In the genomic region with DNA sequence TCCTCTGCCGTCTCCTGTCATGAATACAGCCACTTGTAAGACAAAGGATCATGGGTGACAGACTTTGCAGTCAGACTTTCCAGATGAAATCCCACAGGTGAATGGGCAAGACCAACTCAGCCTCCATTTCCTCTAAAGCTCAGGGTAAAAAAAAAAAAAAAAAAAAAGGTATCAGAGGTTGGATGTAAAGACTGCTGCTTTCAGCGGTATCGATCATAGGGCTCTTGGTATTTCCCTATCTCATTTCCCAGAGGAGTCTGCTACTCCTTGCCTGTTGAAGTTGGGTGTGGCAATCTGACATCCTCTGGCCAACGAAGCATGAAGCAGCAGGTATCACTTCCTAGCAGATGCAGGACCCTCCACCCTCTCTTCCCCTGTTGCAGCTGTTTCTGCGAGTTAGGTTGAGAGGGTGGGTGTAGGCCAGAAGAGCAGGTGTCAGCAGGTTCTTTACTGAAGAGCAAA, we compare ENCODE assay signal across 21 mouse cellular contexts. TPM values are rescaled to one million over a fixed set of nuclear protein-coding genes. Genes with fewer than 3 reads are reported as not detected.
A peak's percentile ranks its signal among the peaks of the same experiment; 100 is the strongest.
DNase-seq lines count a peak whose midpoint lies in the region; ATAC-seq and TF ChIP-seq lines count a peak whose summit lies in the region.
"Had no signal": no experiment of that assay in that cellular context is flagged by ENCODE, and none has a peak within 500 bp of the region (broad histone marks: within the 10 kb centered on the region; RNA-seq: fewer than 3 reads in every experiment).

No protein-coding gene starts in this region.

- TF ChIP-seq EP300 in liver, postnatal 0 days (IDR thresholded peaks at IDR 0.05; ENCODE audit: low read depth): no peak

- no peaks in the 10 kb centered on the region for H3K36me3 ChIP-seq in megakaryocyte, embryonic 14.5 days (replicated peaks; ENCODE audit: low read length)
- H3K36me3 ChIP-seq in ES-E14 (ENCODE audit: control insufficient read depth, insufficient read depth, low read length, poor library complexity, severe bottlenecking): no peaks in the 10 kb centered on the region
- H3K36me3 ChIP-seq in liver, postnatal 0 days (replicated peaks; ENCODE audit: insufficient read depth, low read length): no peaks in the 10 kb centered on the region
- H3K36me3 ChIP-seq: embryonic facial prominence, embryonic 10.5 days; heart, embryonic 12.5 days; hindbrain, embryonic 10.5 days; intestine, embryonic 15.5 days; liver, embryonic 15.5 days; midbrain, embryonic 13.5 days; neural tube, embryonic 12.5 days had no signal

- no peak overlapping the region for H3K27ac ChIP-seq in ES-E14 (ENCODE audit: insufficient read depth, low read depth, low read length, poor library complexity, severe bottlenecking)
- peak overlapping the region; percentile 91 for H3K27ac ChIP-seq in liver, postnatal 0 days (ENCODE audit: low read depth)
- H3K27ac ChIP-seq: hindbrain, embryonic 10.5 days; layer of hippocampus, adult 2 months; midbrain, embryonic 13.5 days; neural tube, embryonic 12.5 days had no signal

- peaks cover 68% of the 10 kb centered on the region for H3K4me1 ChIP-seq in megakaryocyte, embryonic 14.5 days
- H3K4me1 ChIP-seq in ES-E14 (ENCODE audit: control insufficient read depth in 2 of 2, insufficient read depth in 2 of 2, low read length in 2 of 2, poor library complexity in 1 of 2): peaks cover 2 to 20% of the 10 kb centered on the region in 2 experiments; a peak in 2 of 4 replicates
- peaks cover 42% of the 10 kb centered on the region for H3K4me1 ChIP-seq in liver, postnatal 0 days (ENCODE audit: insufficient read depth)

- H3K4me2 ChIP-seq in liver, postnatal 0 days (ENCODE audit: low read depth, low read length): no peak overlapping the region
- H3K4me2 ChIP-seq: heart, embryonic 12.5 days; intestine, embryonic 15.5 days; liver, embryonic 15.5 days; midbrain, embryonic 13.5 days; neural tube, embryonic 12.5 days had no signal

- 40% methylated on average over 5 of the region's 5 CpGs for WGBS in liver, postnatal 0 days (ENCODE audit: insufficient replicate concordance)

- no peak for TF ChIP-seq CTCF in liver, postnatal 0 days (IDR thresholded peaks at IDR 0.05; ENCODE audit: low read depth)

- peaks cover 3% of the 10 kb centered on the region for H3K27me3 ChIP-seq in megakaryocyte, embryonic 14.5 days (replicated peaks)
- H3K27me3 ChIP-seq in liver, postnatal 0 days (ENCODE audit: insufficient read depth, low read length): no peaks in the 10 kb centered on the region
- H3K27me3 ChIP-seq: intestine, embryonic 15.5 days; liver, embryonic 15.5 days had no signal

- H3K9ac ChIP-seq in ES-E14 (ENCODE audit: insufficient read depth, low read depth, low read length, poor library complexity, severe bottlenecking): no peak overlapping the region
- H3K9ac ChIP-seq in liver, postnatal 0 days (replicated peaks): no peak overlapping the region
- H3K9ac ChIP-seq: forebrain, postnatal 0 days; heart, embryonic 12.5 days; intestine, embryonic 15.5 days; liver, embryonic 15.5 days; midbrain, embryonic 13.5 days; neural tube, embryonic 12.5 days had no signal

- H3K4me3 ChIP-seq in megakaryocyte, embryonic 14.5 days (replicated peaks): peak overlapping the region; percentile 60
- H3K4me3 ChIP-seq in ES-E14 (ENCODE audit: insufficient read depth in 1 of 2, low read depth in 1 of 2, low read length in 2 of 2, poor library complexity in 1 of 2, severe bottlenecking in 1 of 2): no peak overlapping the region
- no peak overlapping the region for H3K4me3 ChIP-seq in liver, postnatal 0 days (ENCODE audit: low read depth, low read length)
- H3K4me3 ChIP-seq: embryonic facial prominence, embryonic 10.5 days; heart, embryonic 12.5 days; hindbrain, embryonic 10.5 days; intestine, embryonic 15.5 days; layer of hippocampus, adult 2 months; liver, embryonic 15.5 days; midbrain, embryonic 13.5 days; neural tube, embryonic 12.5 days had no signal

- no peak for ATAC-seq in megakaryocyte, adult 5-6 weeks (ENCODE audit: poor library complexity, severe bottlenecking)
- ATAC-seq in liver, postnatal 0 days: no peak
- ATAC-seq: activated CD4-positive, CD25-positive, alpha-beta regulatory T cell, adult 4 months; forebrain, postnatal 0 days; hindbrain, embryonic 16.5 days; midbrain, embryonic 13.5 days had no signal

- peak; percentile 44 to 49 for DNase-seq in B cell, adult 2 months
- DNase-seq in ES-E14 (ENCODE audit: low read depth, low spot score): no peak
- no peak for DNase-seq in liver, postnatal 0 days
- no peak for DNase-seq in adrenal gland, adult 8-10 months
- no peak for DNase-seq in cerebellum, postnatal 14 days
- DNase-seq: cerebellum, adult 9-10 months; forebrain, postnatal 0 days; layer of hippocampus, postnatal 36 days; thymus, postnatal 4 days had no signal

- no peaks in the 10 kb centered on the region for H3K9me3 ChIP-seq in megakaryocyte, embryonic 14.5 days
- no peaks in the 10 kb centered on the region for H3K9me3 ChIP-seq in ES-E14 (ENCODE audit: control insufficient read depth, insufficient read depth, low read depth, low read length)
- no peaks in the 10 kb centered on the region for H3K9me3 ChIP-seq in liver, postnatal 0 days (ENCODE audit: low read length)
- H3K9me3 ChIP-seq: embryonic facial prominence, embryonic 10.5 days; heart, embryonic 12.5 days; hindbrain, embryonic 10.5 days; intestine, embryonic 15.5 days; liver, embryonic 15.5 days; midbrain, embryonic 13.5 days; neural tube, embryonic 12.5 days had no signal

- in situ Hi-C loops in ES-E14 (cut with MboI; ENCODE audit: low sequenced_read_pairs in 2 of 2, unreplicated experiment in 2 of 2): no loop called here

TF ChIP-seq in ES-E14, 5 proteins besides CTCF, POLR2A, EP300 and RAD21:
- TF ChIP-seq MAFK (IDR thresholded peaks at IDR 0.05; ENCODE audit: insufficient read depth, low read depth, low read length) (no peak), ZNF384 (IDR thresholded peaks at IDR 0.05; ENCODE audit: low read depth, low read length) (peak; percentile 22; the same call in 1 of the 2 replicates)

RNA-seq across cellular contexts. Expression of gene Hes1, which starts 29.2 kb away (rescaled TPM):
- polyA plus RNA-seq in megakaryocyte, embryonic 14.5 days (2012; ENCODE audit: insufficient read depth, low replicate concordance): 35.1 and 50.8 TPM in 2 replicates
- 0.60 and 0.71 TPM in 2 replicates for total RNA-seq in megakaryocyte, adult 5-6 weeks (2015)
- total RNA-seq in megakaryocyte, adult 5-6 weeks (2017): 0.18 and 0.49 TPM in 2 replicates
- total RNA-seq in ES-E14 (2012; rRNA removed): 17.5 and 19.3 TPM in 2 replicates
- 14.3 and 20.1 TPM in 2 replicates for polyA plus RNA-seq in liver, postnatal 0 days (2015; fragmentation: Nextera tagmentation; extraction: Ambion mirVana)
- total RNA-seq in adrenal gland, adult 8-10 months (2022): 10 to 100 TPM; 25.2 to 38.7 (median 32.2) TPM
- polyA plus RNA-seq: activated CD4-positive, CD25-positive, alpha-beta regulatory T cell, adult 4 months had no signal

Comparison
In these comparisons a context has a peak if more than half of its experiments do, and no peak if none do; other contexts are left out.
1. DNase-seq: peak in B cell, adult 2 months (2 of 2); none in ES-E14 (single experiment), liver, postnatal 0 days (single experiment), adrenal gland, adult 8-10 months (single experiment) and cerebellum, postnatal 14 days (0 of 2).
2. RNA of gene Hes1, which starts 29.2 kb away (total RNA-seq): 25.2 to 38.7 TPM in adrenal gland, adult 8-10 months and 17.5 to 19.3 TPM in ES-E14; 0.18 to 0.71 TPM in megakaryocyte, adult 5-6 weeks; every median in the first group is over 10 times any median in the second.